Mouse (Mus musculus) heart, postnatal 14 days (tissue): ENCODE measurements around the gene Spock2. TPM values are rescaled to one million over a fixed set of nuclear protein-coding genes. Genes with fewer than 3 reads are reported as not detected.
"Not testable (repeated sequence)": the region's sequence is repeated elsewhere in the genome, so short reads cannot be mapped to it uniquely, and the experiment has no call there.

Source experiments
- DNase-seq, 2 experiments: peaks; one replicate each; pipeline ENCODE4 v3.0.0; 2021 to 2022
- intact Hi-C: fragments of 180-260 bp; cut with DNase I; formaldehyde crosslinking; loops from one replicate; pipeline ENCODE4 v1.15.1; 2025
- total RNA-seq, 2 experiments: library from RNA; stranded (reverse); gene quantifications; 2 replicates each; pipeline ENCODE4 v1.2.3; 2021

Spock2 gene
- total RNA-seq, 2 experiments from 2014 or later: 11.5 to 18.0 TPM

DNA sequence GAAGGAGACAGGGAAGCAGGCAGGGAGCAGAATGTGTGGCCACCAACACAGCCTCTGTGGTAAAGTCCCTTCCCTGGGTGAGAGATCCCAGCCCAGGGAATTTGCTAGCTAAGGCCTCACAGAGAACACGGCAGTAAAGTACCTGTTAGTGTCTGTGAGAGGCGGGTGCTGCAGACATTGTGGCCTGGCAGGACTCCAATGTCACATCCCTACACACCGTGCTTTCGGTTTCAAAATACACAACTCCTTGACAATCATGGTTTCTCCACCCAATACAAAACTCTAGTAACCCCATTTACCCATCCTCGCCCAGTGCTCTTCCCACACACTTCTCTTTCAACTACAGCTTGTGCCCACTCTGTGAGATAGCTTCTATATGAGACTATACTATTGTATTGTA is 32.7 kb downstream of the Spock2 start:
- no peak for DNase-seq
- intact Hi-C loops: no loop called here

DNA sequence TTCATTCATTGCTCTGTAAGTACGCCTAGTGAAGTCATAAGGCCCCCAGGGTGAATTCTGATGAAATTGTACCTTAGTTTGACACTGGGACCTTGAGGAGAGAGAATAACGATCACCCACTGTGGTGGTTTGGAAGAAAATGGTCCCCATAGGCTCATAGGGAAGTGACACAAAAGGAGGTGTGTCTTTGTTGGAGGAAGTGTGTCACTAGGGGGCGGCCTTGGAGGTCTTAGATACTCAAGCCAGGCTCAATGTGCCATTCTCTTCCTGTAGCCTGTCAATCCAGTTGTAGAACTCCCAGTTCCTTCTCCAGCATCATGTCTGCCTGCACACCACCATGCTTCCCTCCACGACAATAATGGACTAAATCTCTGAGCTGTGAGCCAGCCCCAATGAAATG is 34.7 kb downstream of the Spock2 start:
- intact Hi-C loops: no loop called here

DNA sequence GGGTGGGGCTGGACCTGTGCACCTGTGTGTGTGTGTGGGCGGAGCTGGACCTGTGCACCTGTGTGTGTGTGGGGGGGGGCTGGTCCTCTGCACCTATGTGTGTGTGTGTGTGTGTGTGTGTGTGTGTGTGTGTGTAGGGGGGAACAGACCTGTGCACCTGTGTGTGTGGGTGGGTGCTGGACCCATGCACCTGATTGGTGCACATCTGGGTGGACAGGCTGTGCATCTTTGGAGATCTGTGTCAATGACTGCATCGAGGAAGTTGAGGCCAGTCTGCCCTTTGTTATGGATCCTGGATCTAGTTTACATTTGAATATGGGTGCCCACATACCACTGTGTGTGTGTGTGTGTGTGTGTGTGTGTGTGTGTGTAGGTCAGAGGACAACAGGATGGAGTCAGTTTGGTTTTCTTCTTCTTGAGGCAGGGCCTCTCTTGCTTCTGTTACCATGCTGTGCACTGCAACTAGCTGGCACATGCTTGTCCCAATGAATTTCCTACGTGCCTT is 35.7 kb downstream of the Spock2 start:
- no peak for DNase-seq
- intact Hi-C loops: no loop called here

More for the DNA sequence above, 34.7 kb downstream of the Spock2 start:
- DNase-seq: no peak

DNA sequence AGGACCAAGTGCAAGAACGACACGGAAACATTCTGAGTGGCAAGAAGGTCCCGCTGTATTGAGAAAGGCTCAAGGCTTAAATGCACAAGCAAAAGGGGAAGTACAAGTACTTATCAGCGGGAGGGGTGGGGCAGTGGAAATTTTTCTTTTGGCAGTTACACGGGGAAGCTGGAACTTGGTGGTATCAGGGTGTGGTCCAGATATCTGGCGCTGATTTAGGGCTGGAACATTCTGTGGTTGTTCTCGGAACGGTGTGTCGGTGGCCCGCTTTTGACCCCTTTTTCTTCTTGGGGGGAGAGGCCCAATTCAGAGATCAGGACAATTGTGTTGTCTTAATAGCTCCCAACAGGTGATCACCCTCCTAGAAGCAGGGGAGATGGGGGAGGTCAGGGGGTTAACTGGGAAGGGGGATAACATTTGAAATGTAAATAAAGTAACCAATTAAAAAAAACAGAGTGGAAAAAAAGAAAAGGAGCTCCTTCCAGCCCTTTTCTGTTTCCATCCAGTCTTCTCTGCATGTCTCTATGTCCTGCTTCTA is 41.6 kb downstream of the Spock2 start:
- DNase-seq: not testable (repeated sequence)

DNA sequence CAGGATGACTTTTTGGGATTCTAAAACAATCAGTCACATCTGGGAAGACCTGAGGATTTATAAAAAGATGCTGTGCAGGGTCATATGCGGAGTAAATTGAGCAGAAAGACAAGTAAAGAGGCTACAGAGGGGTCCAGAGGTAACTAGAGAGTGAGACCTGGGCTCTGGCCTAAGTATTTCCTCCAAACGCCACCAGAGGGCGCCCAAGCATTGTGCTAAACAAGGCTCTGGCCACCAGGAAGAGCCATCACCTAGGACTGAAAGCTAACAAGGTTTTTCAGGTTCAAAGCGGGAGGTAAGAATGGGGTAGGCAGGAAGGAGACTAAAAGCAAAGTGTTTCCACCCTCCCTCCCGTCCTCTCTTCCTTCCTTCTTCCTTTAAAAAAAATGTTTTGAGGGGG is 42.1 kb downstream of the Spock2 start:
- DNase-seq: peak; percentile 83 to 87
- intact Hi-C loops: loop anchor here (2.0 to 5.0 kb wide), 4 partner anchors 43 to 256 kb away; no protein-coding TSS in a partner anchor

More for the DNA sequence above, 41.6 kb downstream of the Spock2 start:
- intact Hi-C loops: loop anchor here (2.0 to 5.0 kb wide), 4 partner anchors 43 to 255 kb away; no protein-coding TSS in a partner anchor

DNA sequence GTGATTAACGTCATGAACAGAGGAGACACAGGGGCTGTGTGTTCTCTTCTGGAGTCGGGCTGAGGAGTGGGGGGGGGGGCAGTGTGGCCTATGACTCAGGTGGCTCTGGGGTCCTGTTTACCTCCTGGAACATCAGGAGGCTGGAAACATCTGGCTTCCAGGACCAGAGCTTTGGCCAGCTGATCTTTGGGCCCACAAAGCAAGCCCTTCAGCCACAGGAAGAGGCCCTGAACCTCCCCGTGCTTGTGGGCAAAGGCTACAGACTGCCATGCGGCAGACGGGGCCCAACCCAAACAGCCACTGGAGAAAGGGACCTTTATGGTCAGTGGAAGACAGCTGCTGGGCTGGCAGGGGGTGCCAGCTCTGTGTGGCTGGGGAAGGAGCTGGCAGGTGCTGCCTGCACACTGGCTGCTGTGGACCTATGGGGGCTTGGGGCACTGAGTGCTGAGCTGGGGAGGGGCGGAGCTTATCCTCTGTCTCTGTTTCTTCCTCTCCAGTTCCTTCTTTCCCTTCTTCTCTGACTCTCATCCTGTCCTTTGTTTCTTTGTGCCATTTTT is 45.2 kb downstream of the Spock2 start:
- intact Hi-C loops: no loop called here
- no peak for DNase-seq

DNA sequence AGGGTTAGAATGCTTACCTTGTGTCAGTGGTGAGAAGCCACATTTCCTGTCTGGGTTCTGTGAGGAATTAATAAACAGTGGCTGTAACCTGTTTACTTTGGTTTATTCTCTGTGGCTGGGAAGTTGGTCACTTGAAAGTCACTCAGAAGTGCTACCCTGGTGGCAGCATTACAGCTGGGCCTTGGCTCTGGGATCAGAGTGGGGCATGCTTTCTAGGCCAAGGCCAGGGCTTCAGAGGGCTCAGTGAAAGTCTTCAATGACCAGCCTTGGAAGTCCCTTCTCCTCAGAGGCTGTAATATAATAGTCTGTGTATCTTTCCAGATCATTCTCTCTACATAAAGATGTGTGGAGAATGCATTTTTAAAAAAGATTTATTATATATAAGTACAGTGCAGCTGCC is 50.0 kb downstream of the Spock2 start:
- intact Hi-C loops: no loop called here

DNA sequence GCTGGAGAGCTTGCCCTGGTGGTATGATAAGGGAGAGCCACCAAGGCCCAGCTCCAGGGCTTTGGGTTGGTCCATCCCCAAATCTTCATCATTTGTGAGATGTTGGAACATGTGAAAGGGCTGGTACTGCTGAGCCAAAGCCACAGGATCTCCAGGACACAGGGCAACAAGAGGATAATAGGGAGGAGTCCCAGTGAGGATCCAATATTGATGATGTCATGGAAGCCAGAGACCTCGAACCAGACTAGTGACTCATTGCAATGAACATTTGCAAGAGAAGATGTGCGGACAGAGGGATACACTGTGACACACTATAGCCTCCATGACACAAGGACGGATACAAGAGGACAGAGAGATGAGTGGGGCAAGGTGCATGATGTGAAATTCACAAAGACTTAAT is 52.1 kb downstream of the Spock2 start:
- intact Hi-C loops: no loop called here
- DNase-seq: no peak

More for the DNA sequence above, 50.0 kb downstream of the Spock2 start:
- no peak for DNase-seq

DNA sequence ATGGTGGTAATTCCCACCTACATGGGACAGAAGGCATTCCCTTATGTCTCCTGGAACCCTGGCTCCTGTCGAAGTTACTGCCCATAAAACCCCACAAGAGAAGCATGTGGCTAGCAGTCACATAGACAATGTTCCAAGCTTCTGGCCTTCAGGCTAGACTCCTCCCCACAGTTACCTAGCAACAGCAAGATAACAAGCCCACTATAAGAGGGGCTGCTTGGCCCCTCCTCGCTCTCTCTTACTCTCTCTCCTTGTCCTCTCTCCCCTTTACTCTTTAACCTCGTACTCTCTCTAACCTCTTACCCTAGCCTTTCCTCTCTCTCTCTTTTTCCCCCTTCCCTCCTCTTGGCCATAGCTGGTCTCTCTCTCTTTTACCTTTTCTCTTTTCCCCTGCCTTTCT is 55.4 kb downstream of the Spock2 start:
- DNase-seq, intact Hi-C loops: not testable (repeated sequence)

DNA sequence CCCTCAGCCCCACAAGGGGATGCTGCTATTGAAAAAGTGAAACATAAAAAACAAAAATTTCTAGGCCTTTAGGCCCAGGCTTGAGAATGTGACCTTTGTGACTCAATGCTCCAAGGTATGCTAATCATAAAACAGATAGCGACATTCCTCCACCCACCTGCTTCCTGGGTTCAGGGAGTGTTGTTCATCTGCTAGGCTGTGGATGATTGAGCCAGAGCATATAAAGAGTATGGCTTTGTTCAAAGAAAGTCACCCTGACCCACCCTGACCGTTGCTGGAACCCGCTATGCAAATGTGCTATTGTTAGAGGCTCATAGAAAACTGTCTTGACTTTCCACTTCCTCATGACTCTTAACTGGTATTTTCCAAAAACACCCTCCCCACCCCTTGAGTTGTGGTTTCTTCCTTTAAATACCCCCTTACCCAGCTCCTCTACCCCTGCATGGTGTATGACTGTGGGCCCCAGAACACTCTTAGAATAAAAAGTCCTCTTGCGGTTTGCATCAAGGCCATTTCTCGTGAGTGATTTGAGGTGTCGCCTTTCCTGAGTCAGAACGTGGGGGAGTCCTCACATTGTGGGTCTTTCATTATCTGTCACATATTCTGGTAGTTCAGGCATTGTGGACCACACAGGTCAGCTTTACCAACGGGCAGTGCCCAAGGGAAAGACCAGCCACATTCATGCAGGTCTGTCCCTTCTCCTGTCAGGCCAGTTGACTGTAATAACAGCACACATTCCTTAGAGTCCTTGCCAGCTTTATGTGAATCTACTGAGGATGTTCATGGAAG is 56.4 kb downstream of the Spock2 start:
- DNase-seq, intact Hi-C loops: not testable (repeated sequence)

DNA sequence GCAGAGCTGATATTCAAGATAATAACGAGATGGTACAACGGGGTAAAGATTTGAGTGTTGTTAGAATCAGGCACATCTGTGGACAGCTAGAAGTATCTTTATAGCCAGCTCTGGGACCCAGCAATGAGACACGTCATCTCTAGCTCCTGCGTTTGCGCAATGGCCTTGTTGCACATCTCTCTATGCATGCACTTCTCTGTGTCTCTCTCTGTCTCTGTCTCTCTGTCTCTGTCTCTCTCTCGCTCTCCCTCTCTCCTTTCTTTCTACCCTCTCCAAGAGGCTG is 56.9 kb downstream of the Spock2 start:
- intact Hi-C loops: no loop called here
- no peak for DNase-seq

DNA sequence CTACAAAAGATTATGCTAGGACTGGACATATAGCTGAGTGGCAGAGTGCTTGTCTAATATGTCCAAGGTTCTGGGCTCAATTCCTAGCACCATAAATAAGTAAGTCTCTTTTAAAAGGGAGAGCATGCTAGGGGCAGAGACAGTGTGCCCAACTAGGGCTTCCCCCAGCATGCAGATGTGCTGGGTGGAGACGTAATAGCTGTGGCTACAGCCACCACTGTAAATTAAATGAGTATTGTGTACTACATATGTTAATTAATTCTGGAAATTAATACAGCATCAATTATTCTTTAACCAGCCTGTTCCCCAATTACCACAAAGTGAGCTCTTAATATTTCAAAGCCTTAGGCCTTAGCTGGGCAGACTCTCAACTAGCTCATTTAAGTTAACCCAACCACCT is 58.9 kb downstream of the Spock2 start:
- intact Hi-C loops: no loop called here
- no peak for DNase-seq

DNA sequence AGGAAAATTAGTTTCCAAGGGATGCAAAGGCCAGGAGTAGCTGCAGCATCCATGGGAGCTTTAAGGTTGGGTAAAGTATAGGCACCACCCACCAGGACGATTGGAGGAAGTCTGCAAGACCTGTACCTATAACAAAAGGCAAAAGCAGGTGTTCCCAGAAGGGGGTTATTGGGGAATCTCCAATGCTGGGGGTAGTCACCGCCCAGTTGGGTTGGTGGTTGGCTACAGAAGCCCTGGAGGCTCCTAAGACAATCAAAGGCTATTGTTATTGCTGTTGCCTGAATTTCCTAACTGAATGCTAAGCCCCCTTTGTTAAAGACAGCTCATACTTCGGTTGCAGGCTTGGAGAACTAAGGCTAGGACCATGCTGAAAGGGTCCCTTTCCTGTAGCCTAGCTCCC is 60.0 kb downstream of the Spock2 start:
- intact Hi-C loops: no loop called here
- DNase-seq: no peak

DNA sequence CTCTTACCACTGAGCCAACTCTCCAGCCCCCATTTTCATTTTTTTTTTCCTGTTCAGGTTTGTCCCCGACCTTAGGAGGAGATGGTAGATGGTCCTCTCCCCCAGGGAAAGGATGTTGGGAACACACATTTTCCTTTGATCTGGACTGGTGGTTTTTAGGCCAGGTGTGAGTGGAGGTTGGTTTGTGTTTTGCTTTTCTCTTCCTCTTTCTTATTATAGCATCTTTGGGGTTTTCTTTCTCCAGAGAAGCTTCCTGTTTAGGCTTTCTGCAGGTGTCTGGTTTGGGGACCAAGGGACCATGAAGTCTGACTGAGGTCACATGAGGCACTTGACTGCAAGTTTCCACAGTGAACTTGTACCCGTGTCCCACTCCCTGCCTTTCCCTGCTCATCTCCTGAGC is 62.3 kb downstream of the Spock2 start:
- intact Hi-C loops: no loop called here
- no peak for DNase-seq

DNA sequence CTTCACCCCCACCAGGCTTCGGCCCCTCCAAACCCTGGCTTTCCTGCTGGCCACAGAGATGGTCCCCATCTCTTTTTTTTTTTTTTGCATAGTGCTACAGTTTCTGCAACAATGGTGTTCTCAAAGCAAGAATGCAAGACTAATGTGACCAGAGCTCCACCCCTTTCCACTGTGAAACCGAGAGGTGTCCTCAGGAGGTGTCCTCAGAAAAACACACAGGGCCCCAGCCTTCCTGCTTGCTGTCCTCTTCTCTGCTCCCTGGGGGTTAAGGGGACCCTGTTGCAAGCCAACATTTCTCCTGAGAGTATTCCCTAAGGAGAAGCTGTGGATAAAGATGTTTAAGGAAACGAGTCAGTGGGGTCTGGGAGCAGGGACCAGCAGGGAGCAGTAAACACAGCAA is 62.9 kb downstream of the Spock2 start:
- no peak for DNase-seq
- intact Hi-C loops: no loop called here

DNA sequence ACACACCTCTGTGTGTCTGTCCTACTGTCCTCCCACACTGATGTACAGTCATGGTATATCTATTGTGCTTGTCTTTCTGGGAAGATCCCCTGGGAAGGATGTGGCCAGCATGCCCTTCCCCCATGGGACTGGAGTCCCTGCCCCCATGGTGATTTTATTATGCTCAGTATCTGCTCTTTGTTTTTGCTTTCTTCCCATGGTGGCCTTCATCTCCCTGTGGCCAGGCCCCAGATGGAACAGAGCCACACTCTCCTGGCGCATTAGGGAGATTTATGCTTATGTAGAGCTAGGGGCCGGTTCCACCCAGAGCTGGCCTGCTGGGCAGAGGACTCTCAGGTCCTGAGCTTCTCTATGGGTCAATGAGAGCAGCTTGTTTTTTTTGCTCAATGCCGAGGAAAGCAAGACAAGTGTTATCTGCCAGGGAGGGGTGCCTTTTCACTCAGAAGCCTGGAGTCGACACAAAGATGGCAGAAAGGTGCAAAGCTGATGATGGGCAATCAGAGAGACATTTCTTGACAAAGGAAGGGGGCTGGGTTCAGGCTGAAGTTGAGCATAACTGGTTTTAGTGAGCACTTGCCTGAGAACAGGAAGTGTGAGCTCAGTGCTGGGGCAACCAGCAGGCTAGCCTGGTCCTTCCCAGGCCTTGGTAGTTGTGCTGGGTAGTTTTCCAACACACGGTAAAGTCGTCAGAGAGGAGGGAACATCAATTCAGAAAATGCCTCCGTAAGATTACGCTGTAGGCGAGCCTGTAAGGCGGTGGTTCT is 64.5 kb downstream of the Spock2 start:
- intact Hi-C loops: no loop called here
- no peak for DNase-seq

DNA sequence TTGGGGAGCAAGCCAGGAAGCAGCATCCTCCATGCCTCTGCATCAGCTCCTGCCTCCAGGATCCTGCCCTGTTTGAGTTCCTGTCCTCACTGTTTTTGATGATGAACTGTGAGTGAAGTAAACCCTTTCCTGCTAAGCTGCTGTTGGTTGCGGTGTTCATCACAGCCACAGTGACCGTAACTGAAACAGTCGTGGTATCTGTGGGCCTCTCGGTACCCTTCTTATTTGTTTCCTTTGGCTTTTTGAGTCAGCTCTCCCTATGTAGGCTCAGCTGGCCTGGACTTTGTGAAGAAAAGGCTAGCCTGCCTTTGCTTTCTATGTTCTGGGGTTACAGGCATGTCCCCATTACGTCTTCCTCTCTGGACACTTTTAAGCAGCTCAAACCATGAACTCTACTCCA is 65.3 kb downstream of the Spock2 start:
- intact Hi-C loops: no loop called here
- no peak for DNase-seq

DNA sequence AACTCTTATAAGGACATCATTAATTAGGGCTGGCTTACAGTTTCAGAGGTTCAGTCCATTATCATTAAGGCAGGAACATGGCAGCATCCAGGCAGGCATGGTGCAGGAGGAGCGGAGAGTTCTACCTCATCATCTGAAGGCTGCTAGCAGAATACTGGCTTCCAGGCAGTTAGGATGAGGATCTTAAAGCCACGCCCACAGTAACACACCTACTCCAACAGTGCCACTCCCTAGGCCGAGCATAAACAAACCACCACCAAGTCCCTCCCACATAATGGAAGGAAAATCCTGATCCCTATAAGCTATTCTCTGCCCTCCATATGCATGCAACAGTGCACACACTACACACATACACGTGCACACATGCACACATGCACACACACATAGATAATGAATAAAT is 66.3 kb downstream of the Spock2 start:
- DNase-seq: no peak
- intact Hi-C loops: no loop called here

DNA sequence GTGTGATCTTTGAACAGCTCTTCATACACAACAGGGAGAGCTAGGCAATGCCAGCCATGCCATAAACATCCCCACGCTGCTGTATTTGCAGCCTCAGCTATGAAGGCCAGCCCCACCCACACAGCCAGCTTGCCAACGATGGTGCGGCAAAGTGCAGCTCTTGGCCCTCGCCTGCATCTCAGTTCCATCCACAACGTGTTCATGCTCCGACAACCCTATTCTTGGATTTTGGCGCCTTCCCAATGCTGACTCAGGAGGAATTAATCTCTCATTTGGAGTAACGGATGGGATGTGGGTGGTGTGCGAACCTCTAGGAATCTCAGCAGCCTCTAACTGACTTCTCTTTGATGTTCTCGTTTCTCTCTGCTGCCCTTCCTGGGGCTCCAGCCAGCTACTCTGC is 67.0 kb downstream of the Spock2 start:
- intact Hi-C loops: no loop called here
- peak; percentile 43 to 63 for DNase-seq

DNA sequence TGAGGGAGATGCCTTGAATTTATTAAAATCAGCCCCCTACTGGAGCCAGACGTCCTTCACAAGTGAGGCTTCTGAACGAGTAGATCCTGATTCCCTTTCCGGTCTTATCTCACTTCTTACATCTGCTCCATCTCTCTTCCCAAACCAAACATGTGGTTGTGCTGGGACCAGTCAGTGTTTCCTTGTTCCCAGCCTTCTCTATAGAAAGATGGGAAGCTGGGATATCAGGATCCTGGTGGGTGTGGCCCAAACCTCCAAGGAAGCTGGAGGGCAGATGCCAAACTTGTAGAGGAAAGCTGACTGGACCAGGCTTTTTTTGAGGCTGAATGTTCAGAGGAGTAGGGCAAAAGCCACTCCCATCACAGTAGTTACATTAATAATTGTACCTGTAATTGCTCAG is 68.5 kb downstream of the Spock2 start:
- no peak for DNase-seq
- intact Hi-C loops: no loop called here

DNA sequence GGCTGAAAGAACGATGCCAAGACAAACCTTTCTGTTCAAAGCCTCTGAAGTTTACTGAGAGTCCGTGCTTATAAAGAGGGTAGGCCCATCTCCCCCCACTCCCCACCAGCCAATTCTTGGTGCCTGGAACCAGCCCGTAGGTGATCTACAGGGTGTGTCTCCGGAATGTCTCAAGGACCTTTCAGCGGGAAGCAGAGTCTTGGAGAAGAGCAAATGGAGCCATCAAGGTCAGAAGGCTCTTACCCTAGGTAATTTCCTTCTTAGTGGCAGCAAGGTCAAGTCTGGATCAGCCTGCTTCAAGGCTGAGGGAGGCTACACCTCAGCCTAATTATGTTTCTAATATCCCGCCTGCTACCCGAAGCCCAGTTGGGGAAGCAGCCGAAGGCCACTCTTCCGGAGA is 69.3 kb downstream of the Spock2 start:
- DNase-seq, intact Hi-C loops: not testable (repeated sequence)
